Mouse (Mus musculus): ENCODE measurements around the gene Tex35. TPM values are rescaled to one million over a fixed set of nuclear protein-coding genes. Genes with fewer than 3 reads are reported as not detected.
A peak's percentile ranks its signal among the peaks of the same experiment; 100 is the strongest.

Tex35 gene
- polyA plus RNA-seq, 1 experiment from 2014 or later = not detected

GRCm38 (mm10) chr1:157080071-157080470 is 28.4 kb downstream of the Tex35 start:
- no peaks in the 10 kb centered on the region for H3K27me3 ChIP-seq
- H3K9me3 ChIP-seq = no peaks in the 10 kb centered on the region
- WGBS = 60% methylated on average over 7 of the region's 7 CpGs
- no peak overlapping the region for H3K27ac ChIP-seq (replicated peaks)
- H3K36me3 ChIP-seq = no peaks in the 10 kb centered on the region
- H3K4me2 ChIP-seq (replicated peaks) = no peak overlapping the region
- no peak for ATAC-seq (replicated peaks)
- H3K9ac ChIP-seq (replicated peaks) = no peak overlapping the region
- no peak overlapping the region for H3K4me3 ChIP-seq
- peaks cover 24% of the 10 kb centered on the region for H3K4me1 ChIP-seq

GRCm38 (mm10) chr1:157079384-157080025 is 29.0 kb downstream of the Tex35 start:
- Histone ChIP-seq H3K4me3 (no peak overlapping the region), H3K9me3 (no peaks in the 10 kb centered on the region), H3K9ac (replicated peaks) (no peak overlapping the region), H3K4me2 (replicated peaks) (no peak overlapping the region), H3K27ac (replicated peaks) (no peak overlapping the region), H3K36me3 (no peaks in the 10 kb centered on the region), H3K27me3 (no peaks in the 10 kb centered on the region), H3K4me1 (peaks cover 26% of the 10 kb centered on the region)
- 24% methylated on average over 11 of the region's 11 CpGs for WGBS
- no peak; the same call in 1 of the 2 replicates for ATAC-seq (replicated peaks)

- 58% methylated on average over 43 of the region's 43 CpGs for WGBS
- Histone ChIP-seq H3K9me3 (no peaks in the 10 kb centered on the region), H3K27ac (replicated peaks) (no peak overlapping the region), H3K36me3 (no peaks in the 10 kb centered on the region), H3K9ac (replicated peaks) (no peak overlapping the region), H3K27me3 (no peaks in the 10 kb centered on the region), H3K4me2 (replicated peaks) (no peak overlapping the region), H3K4me3 (no peak overlapping the region), H3K4me1 (peaks cover 26% of the 10 kb centered on the region)
- peak; percentile 27; the same call in 1 of the 2 replicates for ATAC-seq (replicated peaks)
These were observed 31.4 kb downstream of the Tex35 start for GRCm38 (mm10) chr1:157076781-157077705.

GRCm38 (mm10) chr1:157076257-157076656 is 32.2 kb downstream of the Tex35 start:
- peaks cover 26% of the 10 kb centered on the region for H3K4me1 ChIP-seq
- 3% methylated on average over 14 of the region's 15 CpGs for WGBS
- no peak overlapping the region for H3K9ac ChIP-seq (replicated peaks)
- no peak overlapping the region for H3K4me2 ChIP-seq (replicated peaks)
- no peak overlapping the region for H3K4me3 ChIP-seq
- ATAC-seq (replicated peaks) = peak; percentile 66
- no peaks in the 10 kb centered on the region for H3K9me3 ChIP-seq
- H3K27me3 ChIP-seq = no peaks in the 10 kb centered on the region
- H3K27ac ChIP-seq (replicated peaks) = no peak overlapping the region
- no peaks in the 10 kb centered on the region for H3K36me3 ChIP-seq

GRCm38 (mm10) chr1:157074937-157075336 is 33.5 kb downstream of the Tex35 start:
- no peak overlapping the region for H3K4me2 ChIP-seq (replicated peaks)
- H3K9ac ChIP-seq (replicated peaks) = no peak overlapping the region
- H3K36me3 ChIP-seq = no peaks in the 10 kb centered on the region
- ATAC-seq (replicated peaks) = no peak
- H3K4me3 ChIP-seq = no peak overlapping the region
- 60% methylated on average over 7 of the region's 7 CpGs for WGBS
- H3K27me3 ChIP-seq = no peaks in the 10 kb centered on the region
- H3K9me3 ChIP-seq = no peaks in the 10 kb centered on the region
- peaks cover 24% of the 10 kb centered on the region for H3K4me1 ChIP-seq
- H3K27ac ChIP-seq (replicated peaks) = no peak overlapping the region

GRCm38 (mm10) chr1:157074371-157074770 is 34.1 kb downstream of the Tex35 start:
- H3K4me2 ChIP-seq (replicated peaks) = no peak overlapping the region
- H3K4me1 ChIP-seq = peaks cover 21% of the 10 kb centered on the region
- ATAC-seq (replicated peaks) = no peak
- H3K27ac ChIP-seq (replicated peaks) = no peak overlapping the region
- no peak overlapping the region for H3K4me3 ChIP-seq
- H3K27me3 ChIP-seq = no peaks in the 10 kb centered on the region
- WGBS = 70% methylated on average over 6 of the region's 6 CpGs
- no peaks in the 10 kb centered on the region for H3K9me3 ChIP-seq
- H3K36me3 ChIP-seq = no peaks in the 10 kb centered on the region
- H3K9ac ChIP-seq (replicated peaks) = no peak overlapping the region

- Histone ChIP-seq H3K4me3 (no peak overlapping the region), H3K9ac (replicated peaks) (no peak overlapping the region), H3K4me1 (peaks cover 23% of the 10 kb centered on the region), H3K36me3 (no peaks in the 10 kb centered on the region), H3K4me2 (replicated peaks) (no peak overlapping the region), H3K9me3 (no peaks in the 10 kb centered on the region), H3K27me3 (no peaks in the 10 kb centered on the region), H3K27ac (replicated peaks) (no peak overlapping the region)
- no peak for ATAC-seq (replicated peaks)
- 72% methylated on average over 4 of the region's 4 CpGs for WGBS
These were observed 34.9 kb downstream of the Tex35 start for GRCm38 (mm10) chr1:157073592-157073991.

GRCm38 (mm10) chr1:157069181-157069828 is 39.2 kb downstream of the Tex35 start:
- Histone ChIP-seq H3K9ac (replicated peaks) (no peak overlapping the region), H3K27ac (replicated peaks) (no peak overlapping the region), H3K9me3 (no peaks in the 10 kb centered on the region), H3K4me1 (peaks cover 16% of the 10 kb centered on the region), H3K27me3 (no peaks in the 10 kb centered on the region), H3K4me2 (replicated peaks) (no peak overlapping the region), H3K4me3 (no peak overlapping the region), H3K36me3 (no peaks in the 10 kb centered on the region)
- WGBS = 28% methylated on average over 15 of the region's 15 CpGs
- ATAC-seq (replicated peaks) = no peak

- H3K27me3 ChIP-seq = no peaks in the 10 kb centered on the region
- no peak overlapping the region for H3K27ac ChIP-seq (replicated peaks)
- no peak overlapping the region for H3K9ac ChIP-seq (replicated peaks)
- no peak overlapping the region for H3K4me3 ChIP-seq
- peaks cover 22% of the 10 kb centered on the region for H3K4me1 ChIP-seq
- H3K9me3 ChIP-seq = no peaks in the 10 kb centered on the region
- no peak overlapping the region for H3K4me2 ChIP-seq (replicated peaks)
- no peak for ATAC-seq (replicated peaks)
- no peaks in the 10 kb centered on the region for H3K36me3 ChIP-seq
These were observed 40.2 kb downstream of the Tex35 start for GRCm38 (mm10) chr1:157068316-157068715.

GRCm38 (mm10) chr1:157065819-157066730 is 42.4 kb downstream of the Tex35 start:
- no peak overlapping the region for H3K4me3 ChIP-seq
- no peak overlapping the region for H3K27ac ChIP-seq (replicated peaks)
- peaks cover 23% of the 10 kb centered on the region for H3K4me1 ChIP-seq
- 51% methylated on average over 12 of the region's 12 CpGs for WGBS
- H3K27me3 ChIP-seq = no peaks in the 10 kb centered on the region
- no peak overlapping the region for H3K9ac ChIP-seq (replicated peaks)
- H3K36me3 ChIP-seq = no peaks in the 10 kb centered on the region
- no peak overlapping the region for H3K4me2 ChIP-seq (replicated peaks)
- peak; percentile 46; the same call in 1 of the 2 replicates for ATAC-seq (replicated peaks)
- no peaks in the 10 kb centered on the region for H3K9me3 ChIP-seq

GRCm38 (mm10) chr1:157063318-157064115 is 45.0 kb downstream of the Tex35 start:
- Histone ChIP-seq H3K27me3 (no peaks in the 10 kb centered on the region), H3K4me1 (peaks cover 18% of the 10 kb centered on the region), H3K9ac (replicated peaks) (no peak overlapping the region), H3K4me3 (no peak overlapping the region), H3K27ac (replicated peaks) (peak overlapping the region; percentile 59), H3K9me3 (no peaks in the 10 kb centered on the region), H3K4me2 (replicated peaks) (no peak overlapping the region), H3K36me3 (no peaks in the 10 kb centered on the region)
- no peak; the same call in 1 of the 2 replicates for ATAC-seq (replicated peaks)
- WGBS = 56% methylated on average over 13 of the region's 13 CpGs
